14 mouse cellular contexts compared by ENCODE assay signal in the genomic region with DNA sequence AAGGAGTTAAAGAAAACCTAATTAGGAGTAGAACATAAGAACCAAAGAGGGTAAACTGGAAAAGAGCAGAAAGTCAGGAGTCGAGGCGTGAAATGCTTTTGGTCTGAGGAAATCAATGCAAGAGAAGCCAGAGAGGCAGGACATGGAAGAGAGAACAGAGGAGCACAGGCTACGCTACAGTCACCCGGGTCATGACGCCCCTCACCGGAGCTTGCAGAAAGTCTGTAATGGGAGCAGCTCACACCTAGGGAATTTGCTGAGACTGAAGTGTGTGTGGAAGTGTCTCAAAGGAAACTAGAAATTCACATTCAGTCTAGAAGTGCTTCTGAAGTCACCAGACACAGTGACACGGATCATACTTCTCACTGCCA.
DNase-seq lines count a peak whose midpoint lies in the region; ATAC-seq and TF ChIP-seq lines count a peak whose summit lies in the region.
"Had no signal": no experiment of that assay in that cellular context is flagged by ENCODE, and none has a peak within 500 bp of the region (broad histone marks: within the 10 kb centered on the region; RNA-seq: fewer than 3 reads in every experiment).

No protein-coding gene starts in this region.

- WGBS in heart, embryonic 15.5 days: 57% methylated on average over 7 of the region's 7 CpGs
- WGBS in lung, embryonic 15.5 days: 50% methylated on average over 7 of the region's 7 CpGs

- H3K36me3 ChIP-seq in heart, embryonic 15.5 days: no peaks in the 10 kb centered on the region
- H3K36me3 ChIP-seq in lung, embryonic 15.5 days: no peaks in the 10 kb centered on the region
- H3K36me3 ChIP-seq: forebrain, embryonic 12.5 days; hindbrain, embryonic 10.5 days; midbrain, embryonic 13.5 days; neural tube, embryonic 12.5 days had no signal

- H3K27me3 ChIP-seq in heart, embryonic 15.5 days: no peaks in the 10 kb centered on the region
- no peaks in the 10 kb centered on the region for H3K27me3 ChIP-seq in lung, embryonic 15.5 days
- H3K27me3 ChIP-seq: CH12.LX; forebrain, embryonic 12.5 days; midbrain, embryonic 13.5 days; neural tube, embryonic 12.5 days had no signal

- TF ChIP-seq POLR2A in embryonic fibroblast, embryonic 13.5 days (IDR thresholded peaks at IDR 0.05; ENCODE audit: low read depth, low read length): no peak

- H3K9ac ChIP-seq in heart, embryonic 15.5 days: no peak overlapping the region
- H3K9ac ChIP-seq in lung, embryonic 15.5 days: no peak overlapping the region
- H3K9ac ChIP-seq: forebrain, embryonic 12.5 days; midbrain, embryonic 13.5 days; neural tube, embryonic 12.5 days had no signal

- peak overlapping the region; percentile 65 for H3K27ac ChIP-seq in heart, embryonic 15.5 days
- peak overlapping the region; percentile 56 for H3K27ac ChIP-seq in lung, embryonic 15.5 days
- peak overlapping the region; percentile 3 for H3K27ac ChIP-seq in brown adipose tissue, adult 24 weeks (replicated peaks; ENCODE audit: low read depth, low read length)
- H3K27ac ChIP-seq in embryonic fibroblast, embryonic 13.5 days (ENCODE audit: insufficient read depth, low read length): peak overlapping the region; percentile 0; the same call in 1 of the 2 replicates
- H3K27ac ChIP-seq: forebrain, embryonic 12.5 days; hindbrain, embryonic 10.5 days; midbrain, embryonic 13.5 days; neural tube, embryonic 12.5 days had no signal

- no peak overlapping the region for H3K4me2 ChIP-seq in heart, embryonic 15.5 days
- H3K4me2 ChIP-seq in lung, embryonic 15.5 days: no peak overlapping the region
- H3K4me2 ChIP-seq: forebrain, embryonic 12.5 days; midbrain, embryonic 13.5 days; neural tube, embryonic 12.5 days had no signal

- H3K4me1 ChIP-seq in heart, embryonic 15.5 days (replicated peaks): peaks cover 41% of the 10 kb centered on the region
- H3K4me1 ChIP-seq in lung, embryonic 15.5 days: peaks cover 24% of the 10 kb centered on the region
- H3K4me1 ChIP-seq in brown adipose tissue, adult 24 weeks (ENCODE audit: control insufficient read depth, insufficient read depth, insufficient read length, low read length): peaks cover 25% of the 10 kb centered on the region
- H3K4me1 ChIP-seq in embryonic fibroblast, embryonic 13.5 days (ENCODE audit: control insufficient read depth, insufficient read depth, low read length): peaks cover 5% of the 10 kb centered on the region; the same call in 1 of the 2 replicates
- H3K4me1 ChIP-seq: hindbrain, embryonic 10.5 days; neural tube, embryonic 12.5 days had no signal

- ATAC-seq in heart, embryonic 15.5 days (replicated peaks; ENCODE audit: insufficient number of reproducible peaks, insufficient read depth, low FRiP score, low read depth): no peak
- ATAC-seq in lung, embryonic 15.5 days (ENCODE audit: borderline replicate concordance, extremely low read depth, low FRiP score, low TSS enrichment): no peak
- ATAC-seq: intestine, postnatal 0 days had no signal

- no peak for TF ChIP-seq CTCF in embryonic fibroblast, embryonic 13.5 days (IDR thresholded peaks at IDR 0.05; ENCODE audit: borderline replicate concordance, insufficient read depth, low read length)

- no peaks in the 10 kb centered on the region for H3K9me3 ChIP-seq in heart, embryonic 15.5 days (replicated peaks)
- no peaks in the 10 kb centered on the region for H3K9me3 ChIP-seq in lung, embryonic 15.5 days
- H3K9me3 ChIP-seq: forebrain, embryonic 12.5 days; hindbrain, embryonic 10.5 days; midbrain, embryonic 13.5 days; neural tube, embryonic 12.5 days had no signal

- no peak overlapping the region for H3K4me3 ChIP-seq in heart, embryonic 15.5 days
- H3K4me3 ChIP-seq in lung, embryonic 15.5 days: no peak overlapping the region
- no peak overlapping the region for H3K4me3 ChIP-seq in brown adipose tissue, adult 24 weeks (ENCODE audit: insufficient read depth, low read depth, low read length)
- H3K4me3 ChIP-seq in embryonic fibroblast, embryonic 13.5 days (ENCODE audit: insufficient read depth, low read length): no peak overlapping the region
- H3K4me3 ChIP-seq: forebrain, embryonic 12.5 days; hindbrain, embryonic 10.5 days; midbrain, embryonic 13.5 days; neural tube, embryonic 12.5 days had no signal

- DNase-seq in heart, adult 9 months (ENCODE audit: low spot score in 2 of 2): no peak
- DNase-seq in lung, postnatal 25 days (ENCODE audit: low spot score): no peak
- DNase-seq in cerebellum, postnatal 36 days: no peak
- DNase-seq: cerebellum, adult 8-10 months had no signal

Comparison
In these comparisons a context has a peak if more than half of its experiments do, and no peak if none do; other contexts are left out.
1. H3K27ac ChIP-seq: peak in every context shown above with its lines; median percentile 65 in heart, embryonic 15.5 days; 56 in lung, embryonic 15.5 days; 3 in brown adipose tissue, adult 24 weeks; 0 in embryonic fibroblast, embryonic 13.5 days.